Mouse (Mus musculus) heart, adult 2 months (tissue): Measurements from ENCODE around the gene Tpk1.

ENCODE experiments used
- CTCF ChIP-seq: fragments of 200-600 bp; IDR thresholded peaks from 2 replicates; pipeline ENCODE4 v1.8.1; 2022; ENCODE audit warnings: antibody characterized with exemption, mild to moderate bottlenecking, moderate library complexity
- EP300 ChIP-seq: fragments of 200-500 bp; IDR thresholded peaks from 2 replicates; pipeline ENCODE4 v1.6.1; 2011; ENCODE audit warnings: low read depth, low read length, control low read depth; ENCODE audit not compliant: insufficient read depth
- POLR2A ChIP-seq: fragments of 200-500 bp; IDR thresholded peaks from 2 replicates; pipeline ENCODE4 v1.6.1; 2011; ENCODE audit warnings: mild to moderate bottlenecking, low read depth, low read length, control low read depth; ENCODE audit not compliant: insufficient read depth

GRCm38 (mm10) chr6:43486691-43487090 is 179.4 kb downstream of the Tpk1 start:
- no peak for TF ChIP-seq POLR2A
- no peak for TF ChIP-seq CTCF
- TF ChIP-seq EP300 = no peak
